Mouse (Mus musculus): ENCODE measurements around the gene Zfp791. TPM values are rescaled to one million over a fixed set of nuclear protein-coding genes. Genes with fewer than 3 reads are reported as not detected.

Gene Zfp791
- polyA plus RNA-seq, 1 experiment from 2014 or later = 1.1 TPM

DNA sequence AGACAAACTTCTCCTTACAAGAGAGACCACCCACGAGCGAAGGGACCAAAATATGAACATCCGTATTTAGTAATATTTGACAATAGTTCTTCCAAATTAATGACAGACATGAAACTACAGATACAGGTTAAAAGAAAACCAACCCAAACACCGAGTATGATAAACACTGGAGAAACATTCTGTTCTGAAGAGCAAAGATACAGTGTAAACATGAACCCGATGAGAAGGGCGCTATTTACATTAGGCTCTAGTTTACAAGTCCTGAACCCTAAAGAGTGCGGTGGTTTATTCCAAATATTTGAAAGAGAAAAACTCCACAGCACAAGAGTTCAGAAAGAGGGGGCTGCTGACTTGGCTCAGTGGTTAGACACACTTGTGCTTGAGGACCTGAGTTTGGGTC lies 5.9 kb downstream of the Zfp791 start:
- Histone ChIP-seq H3K27me3 (ENCODE audit: control insufficient read depth, insufficient read depth, low read length) (no peaks in the 10 kb centered on the region), H3K27ac (ENCODE audit: low read length) (no peak overlapping the region), H3K4me3 (ENCODE audit: low read length) (no peak overlapping the region), H3K4me1 (ENCODE audit: control insufficient read depth, insufficient read depth, low read length) (no peaks in the 10 kb centered on the region; the same call in 1 of the 2 replicates), H3K9ac (ENCODE audit: low read length) (no peak overlapping the region), H3K4me2 (ENCODE audit: low read depth, low read length) (no peak overlapping the region), H3K36me3 (ENCODE audit: control insufficient read depth, insufficient read depth) (peaks cover 4% of the 10 kb centered on the region; the same call in 1 of the 2 replicates), H3K9me3 (replicated peaks; ENCODE audit: control insufficient read depth, low read length) (no peaks in the 10 kb centered on the region)
- ATAC-seq (replicated peaks; ENCODE audit: extremely low read depth, insufficient read depth, low FRiP score) = no peak
- WGBS = 80% methylated on average over 7 of the region's 7 CpGs

DNA sequence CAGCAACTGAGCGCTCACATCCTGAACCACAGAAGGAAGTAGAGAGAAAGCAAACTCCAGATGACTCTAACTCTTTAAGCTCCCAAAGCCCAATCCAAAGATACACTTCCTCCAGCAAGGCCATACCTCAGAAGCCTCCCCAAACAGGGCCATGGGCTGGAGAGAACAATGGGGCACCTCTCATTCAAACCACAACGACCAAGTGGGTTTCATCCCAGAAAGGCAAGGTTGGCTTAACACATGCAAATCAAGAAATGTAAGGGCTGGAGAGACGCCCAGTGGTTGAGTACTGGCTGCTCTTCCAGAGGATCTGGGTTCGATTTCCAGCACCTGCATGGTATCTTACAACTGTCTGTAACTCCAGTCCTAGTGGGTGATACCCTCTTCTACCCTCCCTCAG lies 7.4 kb downstream of the Zfp791 start:
- no peak overlapping the region for H3K27ac ChIP-seq (ENCODE audit: low read length)
- H3K36me3 ChIP-seq (ENCODE audit: control insufficient read depth, insufficient read depth) = peaks cover 18% of the 10 kb centered on the region
- no peak overlapping the region for H3K9ac ChIP-seq (ENCODE audit: low read length)
- 74% methylated on average over 4 of the region's 4 CpGs for WGBS
- no peak for ATAC-seq (replicated peaks; ENCODE audit: extremely low read depth, insufficient read depth, low FRiP score)
- no peak overlapping the region for H3K4me3 ChIP-seq (ENCODE audit: low read length)
- no peaks in the 10 kb centered on the region for H3K27me3 ChIP-seq (ENCODE audit: control insufficient read depth, insufficient read depth, low read length)
- H3K4me1 ChIP-seq (ENCODE audit: control insufficient read depth, insufficient read depth, low read length) = no peaks in the 10 kb centered on the region; the same call in 1 of the 2 replicates
- H3K4me2 ChIP-seq (ENCODE audit: low read depth, low read length) = no peak overlapping the region
- 0 out of 2 replicates have a peak, but pooled peaks cover 2% of the 10 kb centered on the region for H3K9me3 ChIP-seq (replicated peaks; ENCODE audit: control insufficient read depth, low read length)

DNA sequence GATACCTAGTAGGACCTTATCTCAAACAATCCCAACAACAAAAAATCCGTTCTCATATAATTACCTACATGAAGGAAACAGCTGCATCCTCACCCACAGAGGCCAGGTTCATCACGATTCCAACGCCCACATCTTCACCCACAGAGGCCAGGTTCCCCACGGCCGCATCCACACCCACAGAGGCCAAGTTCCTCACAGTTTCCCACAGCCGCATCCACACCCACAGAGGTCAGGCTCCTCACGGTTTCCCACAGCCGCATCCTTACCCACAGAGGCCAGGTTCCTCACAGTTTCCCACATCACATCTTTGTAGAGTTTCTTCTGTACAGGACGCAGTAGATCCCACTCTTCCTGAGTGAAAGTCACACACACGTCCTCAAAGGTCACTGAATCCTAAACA lies 9.7 kb downstream of the Zfp791 start:
- Histone ChIP-seq H3K9ac (ENCODE audit: low read length) (no peak overlapping the region), H3K4me3 (ENCODE audit: low read length) (no peak overlapping the region), H3K9me3 (replicated peaks; ENCODE audit: control insufficient read depth, low read length) (0 out of 2 replicates have a peak, but pooled peaks cover 4% of the 10 kb centered on the region), H3K27ac (ENCODE audit: low read length) (no peak overlapping the region), H3K36me3 (ENCODE audit: control insufficient read depth, insufficient read depth) (peaks cover 34% of the 10 kb centered on the region), H3K4me1 (ENCODE audit: control insufficient read depth, insufficient read depth, low read length) (no peaks in the 10 kb centered on the region), H3K4me2 (ENCODE audit: low read depth, low read length) (no peak overlapping the region), H3K27me3 (ENCODE audit: control insufficient read depth, insufficient read depth, low read length) (no peaks in the 10 kb centered on the region)
- WGBS = 88% methylated on average over 10 of the region's 10 CpGs
- no peak for ATAC-seq (replicated peaks; ENCODE audit: extremely low read depth, insufficient read depth, low FRiP score)

DNA sequence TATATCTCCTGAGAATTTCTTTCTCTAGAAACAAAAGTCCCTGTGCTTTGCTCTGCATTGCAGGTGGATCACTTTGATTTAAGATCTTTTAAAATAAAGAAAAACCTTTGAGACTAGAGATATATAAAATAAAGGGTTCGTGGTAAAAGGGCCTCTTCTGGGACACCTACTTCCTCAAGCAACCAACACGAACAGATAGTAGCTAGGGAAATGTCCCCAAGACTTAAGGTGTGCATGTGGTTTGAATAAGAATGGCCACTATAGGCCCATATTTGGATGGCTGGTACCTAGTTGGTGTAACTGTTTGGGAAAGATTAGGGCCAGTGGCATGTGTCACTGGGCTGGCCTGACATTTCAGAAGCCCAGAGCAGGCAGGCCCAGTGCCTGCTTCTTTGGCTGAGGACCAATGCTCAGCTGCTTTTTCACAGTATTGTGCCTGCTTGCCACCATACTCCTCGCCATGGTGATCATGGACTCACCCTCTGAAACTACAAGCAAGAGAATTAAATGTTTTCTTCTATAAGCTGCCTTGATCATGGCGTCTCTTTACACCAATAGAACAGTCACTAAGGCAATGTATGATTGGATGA lies 22.7 kb downstream of the Zfp791 start:
- no peaks in the 10 kb centered on the region for H3K4me1 ChIP-seq (ENCODE audit: control insufficient read depth, insufficient read depth, low read length)
- H3K9me3 ChIP-seq (replicated peaks; ENCODE audit: control insufficient read depth, low read length) = peaks cover 4% of the 10 kb centered on the region
- H3K27me3 ChIP-seq (ENCODE audit: control insufficient read depth, insufficient read depth, low read length) = no peaks in the 10 kb centered on the region
- H3K4me2 ChIP-seq (ENCODE audit: low read depth, low read length) = no peak overlapping the region
- H3K36me3 ChIP-seq (ENCODE audit: control insufficient read depth, insufficient read depth) = peaks cover 26% of the 10 kb centered on the region
- H3K27ac ChIP-seq (ENCODE audit: low read length) = no peak overlapping the region
- no peak overlapping the region for H3K4me3 ChIP-seq (ENCODE audit: low read length)
- ATAC-seq (replicated peaks; ENCODE audit: extremely low read depth, insufficient read depth, low FRiP score) = no peak
- 78% methylated on average over 4 of the region's 4 CpGs for WGBS
- no peak overlapping the region for H3K9ac ChIP-seq (ENCODE audit: low read length)

DNA sequence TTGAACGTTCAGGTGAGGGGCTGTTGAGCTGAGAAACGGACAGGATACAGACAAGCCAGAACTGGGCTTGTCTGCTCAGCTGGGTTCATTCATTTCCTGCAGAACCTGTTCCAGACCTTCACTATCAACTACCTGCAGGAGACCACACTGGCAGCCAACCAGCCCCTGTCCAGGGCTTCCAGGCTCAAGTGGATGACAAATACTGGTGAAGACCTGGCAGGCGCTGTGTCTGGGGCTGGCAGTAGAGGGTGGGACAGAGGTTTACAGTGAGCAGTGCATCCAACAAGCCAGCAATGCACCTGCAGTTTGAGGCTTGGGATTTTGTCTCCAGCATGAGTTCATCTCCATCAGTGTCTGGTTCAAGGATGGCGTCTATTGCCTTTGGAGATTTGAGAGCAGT lies 26.0 kb downstream of the Zfp791 start:
- Histone ChIP-seq H3K9me3 (replicated peaks; ENCODE audit: control insufficient read depth, low read length) (peaks cover 3% of the 10 kb centered on the region), H3K4me1 (ENCODE audit: control insufficient read depth, insufficient read depth, low read length) (no peaks in the 10 kb centered on the region), H3K4me2 (ENCODE audit: low read depth, low read length) (no peak overlapping the region), H3K27me3 (ENCODE audit: control insufficient read depth, insufficient read depth, low read length) (no peaks in the 10 kb centered on the region), H3K9ac (ENCODE audit: low read length) (no peak overlapping the region), H3K36me3 (ENCODE audit: control insufficient read depth, insufficient read depth) (peaks cover 26% of the 10 kb centered on the region), H3K27ac (ENCODE audit: low read length) (no peak overlapping the region), H3K4me3 (ENCODE audit: low read length) (no peak overlapping the region)
- WGBS = 80% methylated on average over 4 of the region's 4 CpGs
- ATAC-seq (replicated peaks; ENCODE audit: extremely low read depth, insufficient read depth, low FRiP score) = peak; percentile 23; the same call in 1 of the 2 replicates

DNA sequence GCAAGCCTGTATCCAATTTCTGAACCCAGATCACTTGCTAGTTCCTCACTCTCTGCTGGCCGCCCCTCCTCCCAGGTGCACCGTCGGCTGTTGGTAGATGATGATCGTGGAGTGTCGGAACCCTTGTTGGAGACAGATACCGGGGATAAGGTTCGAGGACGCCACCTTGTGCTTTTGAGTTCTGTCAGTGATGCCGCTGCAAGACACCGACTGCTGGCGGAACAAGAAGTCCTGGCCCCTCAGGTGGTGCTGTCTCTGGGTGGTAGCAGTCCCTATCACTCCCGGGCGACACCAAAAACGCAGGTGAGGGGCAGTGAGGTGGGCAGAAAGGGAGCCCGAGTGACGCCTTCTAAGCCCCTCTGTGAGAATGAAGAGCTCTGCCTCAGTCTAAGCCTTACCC lies 26.7 kb downstream of the Zfp791 start:
- H3K9me3 ChIP-seq (replicated peaks; ENCODE audit: control insufficient read depth, low read length) = no peaks in the 10 kb centered on the region
- H3K27ac ChIP-seq (ENCODE audit: low read length) = no peak overlapping the region
- no peaks in the 10 kb centered on the region for H3K27me3 ChIP-seq (ENCODE audit: control insufficient read depth, insufficient read depth, low read length)
- H3K4me2 ChIP-seq (ENCODE audit: low read depth, low read length) = no peak overlapping the region
- peaks cover 26% of the 10 kb centered on the region for H3K36me3 ChIP-seq (ENCODE audit: control insufficient read depth, insufficient read depth)
- H3K4me3 ChIP-seq (ENCODE audit: low read length) = no peak overlapping the region
- 86% methylated on average over 16 of the region's 16 CpGs for WGBS
- no peak overlapping the region for H3K9ac ChIP-seq (ENCODE audit: low read length)
- ATAC-seq (replicated peaks; ENCODE audit: extremely low read depth, insufficient read depth, low FRiP score) = no peak
- no peaks in the 10 kb centered on the region for H3K4me1 ChIP-seq (ENCODE audit: control insufficient read depth, insufficient read depth, low read length)

DNA sequence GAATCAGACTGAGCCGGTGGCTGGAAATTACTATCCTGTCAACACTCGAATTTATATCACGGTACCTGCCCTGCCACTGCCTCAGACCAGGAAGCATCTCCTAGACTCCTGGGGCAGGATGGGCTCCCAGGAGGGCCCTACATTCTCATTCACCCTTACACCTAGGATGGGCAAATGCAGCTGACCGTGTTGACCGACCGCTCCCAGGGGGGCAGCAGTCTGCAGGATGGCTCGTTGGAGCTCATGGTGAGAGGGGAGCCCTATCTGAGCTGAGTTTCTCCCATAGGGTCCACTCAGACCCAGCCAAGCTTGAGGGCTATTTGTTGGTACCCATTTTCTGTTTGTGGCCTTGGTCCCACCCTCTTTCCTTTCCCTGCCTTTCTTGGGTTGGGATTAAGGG lies 27.3 kb downstream of the Zfp791 start:
- Histone ChIP-seq H3K27ac (ENCODE audit: low read length) (no peak overlapping the region), H3K4me2 (ENCODE audit: low read depth, low read length) (no peak overlapping the region), H3K4me3 (ENCODE audit: low read length) (no peak overlapping the region), H3K9me3 (replicated peaks; ENCODE audit: control insufficient read depth, low read length) (no peaks in the 10 kb centered on the region), H3K36me3 (ENCODE audit: control insufficient read depth, insufficient read depth) (peaks cover 29% of the 10 kb centered on the region), H3K27me3 (ENCODE audit: control insufficient read depth, insufficient read depth, low read length) (no peaks in the 10 kb centered on the region), H3K9ac (ENCODE audit: low read length) (no peak overlapping the region), H3K4me1 (ENCODE audit: control insufficient read depth, insufficient read depth, low read length) (no peaks in the 10 kb centered on the region)
- ATAC-seq (replicated peaks; ENCODE audit: extremely low read depth, insufficient read depth, low FRiP score) = no peak
- WGBS = 86% methylated on average over 7 of the region's 7 CpGs

DNA sequence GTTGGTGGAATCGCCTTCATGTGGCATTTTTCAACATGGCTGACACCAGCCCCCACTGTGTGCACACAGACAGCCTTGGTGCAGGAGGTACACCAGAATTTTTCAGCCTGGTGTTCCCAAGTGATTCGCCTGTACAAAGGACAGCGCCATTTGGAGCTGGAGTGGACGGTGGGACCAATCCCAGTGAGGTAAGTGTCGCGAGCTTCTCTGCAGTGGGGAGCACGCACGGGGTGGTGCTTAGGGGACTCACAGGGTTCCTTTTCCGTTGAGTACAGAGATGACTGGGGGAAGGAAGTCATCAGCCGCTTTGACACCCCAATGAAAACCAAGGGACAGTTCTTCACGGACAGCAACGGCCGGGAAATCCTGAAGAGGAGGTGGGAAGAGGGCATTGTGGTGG lies 27.8 kb downstream of the Zfp791 start:
- H3K27ac ChIP-seq (ENCODE audit: low read length) = no peak overlapping the region
- no peaks in the 10 kb centered on the region for H3K27me3 ChIP-seq (ENCODE audit: control insufficient read depth, insufficient read depth, low read length)
- no peak overlapping the region for H3K9ac ChIP-seq (ENCODE audit: low read length)
- WGBS = 87% methylated on average over 13 of the region's 13 CpGs
- ATAC-seq (replicated peaks; ENCODE audit: extremely low read depth, insufficient read depth, low FRiP score) = no peak
- H3K4me2 ChIP-seq (ENCODE audit: low read depth, low read length) = no peak overlapping the region
- no peaks in the 10 kb centered on the region for H3K9me3 ChIP-seq (replicated peaks; ENCODE audit: control insufficient read depth, low read length)
- H3K36me3 ChIP-seq (ENCODE audit: control insufficient read depth, insufficient read depth) = peaks cover 29% of the 10 kb centered on the region
- H3K4me1 ChIP-seq (ENCODE audit: control insufficient read depth, insufficient read depth, low read length) = no peaks in the 10 kb centered on the region
- no peak overlapping the region for H3K4me3 ChIP-seq (ENCODE audit: low read length)

DNA sequence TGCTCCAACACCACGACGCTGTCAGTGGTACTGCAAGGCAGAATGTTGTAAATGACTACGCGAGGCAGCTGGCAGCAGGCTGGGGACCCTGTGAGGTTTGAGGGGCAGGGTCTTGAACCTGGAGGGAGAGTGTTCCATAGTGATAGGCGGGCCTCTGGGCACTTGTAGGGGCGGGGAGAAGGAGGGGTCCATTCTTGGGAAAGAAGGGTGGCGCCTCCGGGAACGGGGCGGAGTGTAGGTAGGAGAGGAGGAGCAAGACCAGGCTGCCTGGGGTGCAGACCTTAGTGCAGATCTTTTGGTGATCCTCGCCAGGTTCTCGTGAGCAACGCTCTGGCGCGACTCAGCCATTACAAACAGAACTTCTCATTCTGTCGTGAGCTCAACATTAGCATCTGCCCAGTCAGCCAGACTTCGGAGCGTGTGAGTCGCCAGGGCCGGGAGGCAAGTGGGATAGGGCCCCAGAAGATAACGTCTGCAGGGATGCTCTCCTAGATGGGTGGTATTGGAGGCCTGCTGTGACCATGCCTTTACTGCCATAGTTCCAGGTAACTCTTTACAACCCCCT lies 31.3 kb downstream of the Zfp791 start:
- Histone ChIP-seq H3K9me3 (replicated peaks; ENCODE audit: control insufficient read depth, low read length) (no peaks in the 10 kb centered on the region), H3K9ac (ENCODE audit: low read length) (no peak overlapping the region), H3K27me3 (ENCODE audit: control insufficient read depth, insufficient read depth, low read length) (no peaks in the 10 kb centered on the region), H3K4me3 (ENCODE audit: low read length) (no peak overlapping the region), H3K4me1 (ENCODE audit: control insufficient read depth, insufficient read depth, low read length) (no peaks in the 10 kb centered on the region), H3K27ac (ENCODE audit: low read length) (no peak overlapping the region), H3K4me2 (ENCODE audit: low read depth, low read length) (no peak overlapping the region), H3K36me3 (ENCODE audit: control insufficient read depth, insufficient read depth) (peaks cover 19% of the 10 kb centered on the region)
- no peak for ATAC-seq (replicated peaks; ENCODE audit: extremely low read depth, insufficient read depth, low FRiP score)
- WGBS = 34% methylated on average over 21 of the region's 21 CpGs
